9 mouse cellular contexts compared by ENCODE assay signal in genomic region chr17:32492349-32492980, GRCm38 (mm10). TPM values are rescaled to one million over a fixed set of nuclear protein-coding genes. Genes with fewer than 3 reads are reported as not detected.
DNase-seq lines count a peak whose midpoint lies in the region; ATAC-seq and TF ChIP-seq lines count a peak whose summit lies in the region.
"Had no signal": no experiment of that assay in that cellular context is flagged by ENCODE, and none has a peak within 500 bp of the region (broad histone marks: within the 10 kb centered on the region; RNA-seq: fewer than 3 reads in every experiment).

No protein-coding gene starts in this region.

- H3K27ac ChIP-seq in spleen, adult 2 months (ENCODE audit: insufficient read depth, low read length), result no peak overlapping the region
- H3K27ac ChIP-seq in forebrain, embryonic 10.5 days, result peak overlapping the region; percentile 72
- peak overlapping the region; percentile 59 for H3K27ac ChIP-seq in hindbrain, embryonic 10.5 days
- H3K27ac ChIP-seq in limb, embryonic 12.5 days, result no peak overlapping the region
- peak overlapping the region; percentile 55; the same call in 1 of the 2 replicates for H3K27ac ChIP-seq in midbrain, embryonic 10.5 days (replicated peaks)

- peak overlapping the region; percentile 34; the same call in 1 of the 2 replicates for H3K9ac ChIP-seq in limb, embryonic 12.5 days (replicated peaks)

- DNase-seq in spleen, adult 2 months (ENCODE audit: low read depth in 1 of 2, low spot score in 2 of 2), result no peak
- no peak for DNase-seq in spleen, adult 18-20 months
- peak; percentile 49 for DNase-seq in forebrain, embryonic 10.5 days (ENCODE audit: extremely low spot score, low spot score)
- DNase-seq in hindbrain, embryonic 10.5 days (ENCODE audit: low spot score), result peak; percentile 63
- peak; percentile 57 for DNase-seq in midbrain, embryonic 10.5 days (ENCODE audit: low spot score)
- DNase-seq in frontal cortex, postnatal 14 days (ENCODE audit: low spot score in 2 of 2), result no peak
- no peak for DNase-seq in thymus, postnatal 10 days (ENCODE audit: low spot score in 2 of 2)

- peak overlapping the region; percentile 52 for H3K4me2 ChIP-seq in limb, embryonic 12.5 days

- H3K36me3 ChIP-seq in spleen, adult 2 months (ENCODE audit: control insufficient read depth, insufficient read depth, low read length), result no peaks in the 10 kb centered on the region
- no peaks in the 10 kb centered on the region for H3K36me3 ChIP-seq in forebrain, embryonic 10.5 days (replicated peaks)
- H3K36me3 ChIP-seq in hindbrain, embryonic 10.5 days, result no peaks in the 10 kb centered on the region
- H3K36me3 ChIP-seq in limb, embryonic 12.5 days, result no peaks in the 10 kb centered on the region
- H3K36me3 ChIP-seq in midbrain, embryonic 10.5 days, result no peaks in the 10 kb centered on the region

- no peak for TF ChIP-seq POLR2A in spleen, adult 2 months (IDR thresholded peaks at IDR 0.05; ENCODE audit: low read depth, low read length)

- H3K9me3 ChIP-seq in forebrain, embryonic 10.5 days, result peaks cover 19% of the 10 kb centered on the region; the same call in 1 of the 2 replicates
- H3K9me3 ChIP-seq in hindbrain, embryonic 10.5 days, result peaks cover 9% of the 10 kb centered on the region
- peaks cover 15% of the 10 kb centered on the region for H3K9me3 ChIP-seq in limb, embryonic 12.5 days
- H3K9me3 ChIP-seq in midbrain, embryonic 10.5 days (replicated peaks), result peaks cover 10% of the 10 kb centered on the region; the same call in 1 of the 2 replicates

- H3K27me3 ChIP-seq in spleen, adult 2 months (ENCODE audit: control insufficient read depth, insufficient read depth, low read length), result no peaks in the 10 kb centered on the region
- H3K27me3 ChIP-seq in forebrain, embryonic 10.5 days (ENCODE audit: poor library complexity, severe bottlenecking), result peaks cover 31% of the 10 kb centered on the region
- H3K27me3 ChIP-seq in hindbrain, embryonic 10.5 days (ENCODE audit: insufficient read depth, poor library complexity, severe bottlenecking), result peaks cover 22% of the 10 kb centered on the region
- peaks cover 35% of the 10 kb centered on the region for H3K27me3 ChIP-seq in limb, embryonic 12.5 days
- H3K27me3 ChIP-seq in midbrain, embryonic 10.5 days (ENCODE audit: low read depth, poor library complexity, severe bottlenecking), result peaks cover 35% of the 10 kb centered on the region

- H3K4me1 ChIP-seq in spleen, adult 2 months (ENCODE audit: control insufficient read depth, insufficient read depth, insufficient read length), result no peaks in the 10 kb centered on the region
- peaks cover 8% of the 10 kb centered on the region for H3K4me1 ChIP-seq in forebrain, embryonic 10.5 days
- peaks cover 6% of the 10 kb centered on the region; the same call in 1 of the 2 replicates for H3K4me1 ChIP-seq in hindbrain, embryonic 10.5 days (replicated peaks)
- no peaks in the 10 kb centered on the region for H3K4me1 ChIP-seq in limb, embryonic 12.5 days (replicated peaks)
- H3K4me1 ChIP-seq in midbrain, embryonic 10.5 days, result 0 out of 2 replicates have a peak, but pooled peaks cover 6% of the 10 kb centered on the region

- H3K4me3 ChIP-seq in spleen, adult 2 months (ENCODE audit: extremely low read depth, insufficient read depth, insufficient read length), result peak overlapping the region; percentile 39
- H3K4me3 ChIP-seq in forebrain, embryonic 10.5 days, result peak overlapping the region; percentile 49
- H3K4me3 ChIP-seq in hindbrain, embryonic 10.5 days, result peak overlapping the region; percentile 49
- peak overlapping the region; percentile 30 for H3K4me3 ChIP-seq in limb, embryonic 12.5 days (replicated peaks)
- H3K4me3 ChIP-seq in midbrain, embryonic 10.5 days, result peak overlapping the region; percentile 53

- 21% methylated on average over 30 of the region's 30 CpGs for WGBS in spleen, adult 2 months
- 5% methylated on average over 30 of the region's 30 CpGs for WGBS in forebrain, embryonic 10.5 days
- 7% methylated on average over 30 of the region's 30 CpGs for WGBS in hindbrain, embryonic 10.5 days
- WGBS in limb, embryonic 12.5 days, result 9% methylated on average over 30 of the region's 30 CpGs
- WGBS in midbrain, embryonic 10.5 days, result 7% methylated on average over 30 of the region's 30 CpGs

- no peak for ATAC-seq in limb, embryonic 12.5 days (ENCODE audit: insufficient number of reproducible peaks, insufficient read depth, low FRiP score, low TSS enrichment, low read depth)
- ATAC-seq: Patski had no signal

- no peak for TF ChIP-seq CTCF in spleen, adult 2 months (IDR thresholded peaks at IDR 0.05; ENCODE audit: extremely low read depth, insufficient read depth, insufficient read length, insufficient replicate concordance)

RNA-seq across cellular contexts. Expression of gene Cyp4f17, which starts 13.4 kb away (rescaled TPM):
- 1.9 and 2.4 TPM in 2 replicates for polyA plus RNA-seq in spleen, adult 2 months (2012; rRNA removed)
- 7.0 and 7.5 TPM in 2 replicates for polyA plus RNA-seq in forebrain, embryonic 10.5 days (2016; fragmentation: Nextera tagmentation; extraction: Ambion mirVana)
- 8.0 and 8.9 TPM in 2 replicates for polyA plus RNA-seq in hindbrain, embryonic 10.5 days (2016; fragmentation: Nextera tagmentation; extraction: Ambion mirVana)
- polyA plus RNA-seq in limb, embryonic 12.5 days (2016; fragmentation: Nextera tagmentation; extraction: Ambion mirVana), result 13.3 and 13.8 TPM in 2 replicates
- polyA plus RNA-seq in midbrain, embryonic 10.5 days (2016; fragmentation: Nextera tagmentation; extraction: Ambion mirVana), result 6.4 and 8.7 TPM in 2 replicates

RNA-seq across cellular contexts. Expression of gene Cyp4f39, which starts 39.9 kb away (rescaled TPM):
- polyA plus RNA-seq in spleen, adult 2 months (2012; rRNA removed), result 0.07 and 0.39 TPM in 2 replicates
- 0.46 TPM in 1 of 2 replicates, not detected in the other for polyA plus RNA-seq in forebrain, embryonic 10.5 days (2016; fragmentation: Nextera tagmentation; extraction: Ambion mirVana)
- polyA plus RNA-seq in hindbrain, embryonic 10.5 days (2016; fragmentation: Nextera tagmentation; extraction: Ambion mirVana), result 0.52 and 0.54 TPM in 2 replicates
- not detected in 2 replicates for polyA plus RNA-seq in limb, embryonic 12.5 days (2016; fragmentation: Nextera tagmentation; extraction: Ambion mirVana)
- 0.15 and 0.87 TPM in 2 replicates for polyA plus RNA-seq in midbrain, embryonic 10.5 days (2016; fragmentation: Nextera tagmentation; extraction: Ambion mirVana)
- polyA plus RNA-seq: Patski had no signal

RNA-seq across cellular contexts. Expression of gene Cyp4f16, which starts 43.9 kb away (rescaled TPM):
- polyA plus RNA-seq in spleen, adult 2 months (2012; rRNA removed), result 39.7 and 42.2 TPM in 2 replicates
- 10.7 and 14.1 TPM in 2 replicates for polyA plus RNA-seq in forebrain, embryonic 10.5 days (2016; fragmentation: Nextera tagmentation; extraction: Ambion mirVana)
- 12.9 and 14.4 TPM in 2 replicates for polyA plus RNA-seq in hindbrain, embryonic 10.5 days (2016; fragmentation: Nextera tagmentation; extraction: Ambion mirVana)
- 23.8 and 26.6 TPM in 2 replicates for polyA plus RNA-seq in limb, embryonic 12.5 days (2016; fragmentation: Nextera tagmentation; extraction: Ambion mirVana)
- 11.4 and 13.2 TPM in 2 replicates for polyA plus RNA-seq in midbrain, embryonic 10.5 days (2016; fragmentation: Nextera tagmentation; extraction: Ambion mirVana)

Comparison
In these comparisons a context has a peak if more than half of its experiments do, and no peak if none do; other contexts are left out.
1. DNase-seq: peak in forebrain, embryonic 10.5 days (single experiment), hindbrain, embryonic 10.5 days (single experiment) and midbrain, embryonic 10.5 days (single experiment); none in spleen, adult 2 months (0 of 2), spleen, adult 18-20 months (0 of 2), frontal cortex, postnatal 14 days (0 of 2) and thymus, postnatal 10 days (0 of 2).
2. H3K27ac ChIP-seq: peak in forebrain, embryonic 10.5 days (single experiment), hindbrain, embryonic 10.5 days (single experiment) and midbrain, embryonic 10.5 days (single experiment); none in spleen, adult 2 months (single experiment) and limb, embryonic 12.5 days (single experiment).
3. Peak in every context shown above with its lines, with median percentiles within 50 percentile points of each other: H3K4me3 ChIP-seq.